In the genomic region with DNA sequence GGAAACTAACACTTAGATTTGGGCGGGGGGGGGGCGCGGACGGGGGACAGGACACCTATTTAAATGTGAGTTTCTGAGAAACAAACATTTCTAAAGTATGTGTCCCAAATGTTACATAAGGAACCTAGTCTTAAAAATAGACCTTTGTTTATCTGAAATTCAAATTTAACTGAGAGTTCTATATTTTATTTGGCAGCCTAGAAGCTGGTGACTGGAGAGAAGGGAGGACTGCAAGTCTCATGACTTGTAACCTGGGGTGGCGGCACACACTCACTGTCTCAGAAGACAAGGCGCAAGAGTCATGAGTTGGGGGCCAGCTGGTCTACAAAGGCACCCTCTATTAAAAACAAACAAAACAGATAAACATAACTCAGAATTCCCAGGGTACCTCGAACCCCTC, we compare ENCODE assay signal across 17 mouse cellular contexts. TPM values are rescaled to one million over a fixed set of nuclear protein-coding genes. Genes with fewer than 3 reads are reported as not detected.
A peak's percentile ranks its signal among the peaks of the same experiment; 100 is the strongest.
DNase-seq lines count a peak whose midpoint lies in the region; ATAC-seq and TF ChIP-seq lines count a peak whose summit lies in the region.
"Had no signal": no experiment of that assay in that cellular context is flagged by ENCODE, and none has a peak within 500 bp of the region (broad histone marks: within the 10 kb centered on the region; RNA-seq: fewer than 3 reads in every experiment).

No protein-coding gene starts in this region.

- no peak for TF ChIP-seq POLR2A in MEL (IDR thresholded peaks at IDR 0.05; ENCODE audit: control insufficient read depth in 1 of 2, insufficient read depth in 1 of 2, low read depth in 1 of 2, low read length in 2 of 2, poor library complexity in 1 of 2)

- peaks cover 8% of the 10 kb centered on the region for H3K4me1 ChIP-seq in lung, postnatal 0 days (ENCODE audit: insufficient read depth, low read depth, low read length)
- H3K4me1 ChIP-seq in MEL (ENCODE audit: control insufficient read depth in 1 of 2, insufficient read depth in 2 of 2, low read length in 2 of 2) = peaks cover 8 to 14% of the 10 kb centered on the region in 2 experiments
- H3K4me1 ChIP-seq in liver, postnatal 0 days (ENCODE audit: insufficient read depth) = peaks cover 34% of the 10 kb centered on the region

- no peak overlapping the region for H3K4me2 ChIP-seq in lung, postnatal 0 days (replicated peaks; ENCODE audit: low read depth, low read length)
- no peak overlapping the region for H3K4me2 ChIP-seq in liver, postnatal 0 days (ENCODE audit: low read depth, low read length)

- peaks cover 23% of the 10 kb centered on the region for H3K79me2 ChIP-seq in MEL (ENCODE audit: control insufficient read depth, insufficient read depth, low read length, poor library complexity)

- H3K9ac ChIP-seq in lung, postnatal 0 days (replicated peaks; ENCODE audit: low read depth) = no peak overlapping the region
- peak overlapping the region; percentile 53; the same call in 1 of the 2 replicates for H3K9ac ChIP-seq in MEL (ENCODE audit: control insufficient read depth, low read depth, low read length, poor library complexity, severe bottlenecking)
- no peak overlapping the region for H3K9ac ChIP-seq in liver, postnatal 0 days (replicated peaks)
- H3K9ac ChIP-seq: forebrain, embryonic 12.5 days had no signal

- H3K4me3 ChIP-seq in layer of hippocampus, adult 2 months = no peak overlapping the region
- H3K4me3 ChIP-seq in lung, postnatal 0 days (ENCODE audit: low read depth, low read length) = no peak overlapping the region
- H3K4me3 ChIP-seq in MEL (ENCODE audit: control insufficient read depth in 1 of 2, insufficient read depth in 1 of 2, low read depth in 2 of 2, low read length in 2 of 2) = no peak overlapping the region
- no peak overlapping the region for H3K4me3 ChIP-seq in liver, postnatal 0 days (ENCODE audit: low read depth, low read length)
- H3K4me3 ChIP-seq: forebrain, embryonic 12.5 days had no signal

- ATAC-seq in lung, postnatal 0 days = peak; percentile 10; the same call in 1 of the 2 replicates
- ATAC-seq in liver, postnatal 0 days = no peak
- ATAC-seq: hindbrain, postnatal 0 days had no signal

- H3K36me3 ChIP-seq in lung, postnatal 0 days (ENCODE audit: insufficient read depth, low read length) = no peaks in the 10 kb centered on the region
- peaks cover 0 to 19% of the 10 kb centered on the region in 2 experiments; a peak in 2 of 4 replicates for H3K36me3 ChIP-seq in MEL (ENCODE audit: control insufficient read depth in 1 of 2, insufficient read depth in 2 of 2, low read length in 2 of 2)
- no peaks in the 10 kb centered on the region for H3K36me3 ChIP-seq in liver, postnatal 0 days (replicated peaks; ENCODE audit: insufficient read depth, low read length)
- H3K36me3 ChIP-seq: embryonic facial prominence, embryonic 13.5 days; forebrain, embryonic 12.5 days; heart, embryonic 15.5 days; hindbrain, embryonic 13.5 days had no signal

- TF ChIP-seq RAD21 in MEL (IDR thresholded peaks at IDR 0.05; ENCODE audit: low read depth, low read length) = no peak

- H3K27me3 ChIP-seq in lung, postnatal 0 days (replicated peaks; ENCODE audit: insufficient read depth, low read length) = no peaks in the 10 kb centered on the region
- no peaks in the 10 kb centered on the region for H3K27me3 ChIP-seq in MEL (ENCODE audit: control insufficient read depth in 1 of 2, insufficient read depth in 2 of 2, low read length in 2 of 2)
- no peaks in the 10 kb centered on the region for H3K27me3 ChIP-seq in liver, postnatal 0 days (ENCODE audit: insufficient read depth, low read length)
- H3K27me3 ChIP-seq: embryonic facial prominence, embryonic 13.5 days; forebrain, embryonic 12.5 days; heart, embryonic 15.5 days had no signal

- DNase-seq in layer of hippocampus, adult 2 months (ENCODE audit: low spot score in 2 of 2) = no peak
- no peak for DNase-seq in layer of hippocampus, postnatal 10 days (ENCODE audit: low spot score in 2 of 2)
- peak; percentile 81 for DNase-seq in lung, postnatal 0 days (ENCODE audit: low spot score)
- no peak for DNase-seq in lung, postnatal 36 days
- DNase-seq in MEL (ENCODE audit: low read depth, low spot score) = no peak
- no peak for DNase-seq in liver, postnatal 0 days
- no peak for DNase-seq in kidney, postnatal 36 days
- DNase-seq: adrenal gland, adult 8-10 months; adrenal gland, postnatal 36 days; cerebellum, adult 11 months; heart, adult 18-20 months; heart, postnatal 14 days had no signal

- no peaks in the 10 kb centered on the region for H3K9me3 ChIP-seq in lung, postnatal 0 days (ENCODE audit: low read length)
- no peaks in the 10 kb centered on the region for H3K9me3 ChIP-seq in MEL (replicated peaks; ENCODE audit: insufficient read depth, low read length)
- H3K9me3 ChIP-seq in liver, postnatal 0 days (ENCODE audit: low read length) = no peaks in the 10 kb centered on the region
- H3K9me3 ChIP-seq: embryonic facial prominence, embryonic 13.5 days; forebrain, embryonic 12.5 days; heart, embryonic 15.5 days; hindbrain, embryonic 13.5 days had no signal

- no peak for TF ChIP-seq CTCF in layer of hippocampus, adult 2 months (conservative IDR thresholded peaks at IDR 0.05)
- no peak for TF ChIP-seq CTCF in lung, postnatal 0 days (IDR thresholded peaks at IDR 0.05)
- TF ChIP-seq CTCF in MEL (IDR thresholded peaks at IDR 0.05 in 2 of 3, conservative IDR thresholded peaks at IDR 0.05 in 1 of 3; ENCODE audit: control insufficient read depth in 1 of 3, insufficient read depth in 1 of 3, low read depth in 2 of 3, low read length in 3 of 3, poor library complexity in 1 of 3, severe bottlenecking in 1 of 3) = no peak
- no peak for TF ChIP-seq CTCF in liver, postnatal 0 days (IDR thresholded peaks at IDR 0.05; ENCODE audit: low read depth)

- H3K27ac ChIP-seq in layer of hippocampus, adult 2 months = peak overlapping the region; percentile 99; the same call in 1 of the 2 replicates
- peak overlapping the region; percentile 96 for H3K27ac ChIP-seq in lung, postnatal 0 days (ENCODE audit: low read length)
- no peak overlapping the region for H3K27ac ChIP-seq in MEL (ENCODE audit: control insufficient read depth, low read depth, low read length)
- H3K27ac ChIP-seq in liver, postnatal 0 days (ENCODE audit: low read depth) = peak overlapping the region; percentile 94; the same call in 1 of the 2 replicates
- H3K27ac ChIP-seq: embryonic facial prominence, embryonic 13.5 days had no signal

- 72% methylated on average over 7 of the region's 7 CpGs for WGBS in lung, postnatal 0 days
- 86% methylated on average over 7 of the region's 7 CpGs for WGBS in liver, postnatal 0 days (ENCODE audit: insufficient replicate concordance)

- TF ChIP-seq EP300 in lung, postnatal 0 days (IDR thresholded peaks at IDR 0.05) = peak; percentile 47
- no peak for TF ChIP-seq EP300 in MEL (IDR thresholded peaks at IDR 0.05; ENCODE audit: low read depth in 1 of 2, low read length in 2 of 2)
- TF ChIP-seq EP300 in liver, postnatal 0 days (IDR thresholded peaks at IDR 0.05; ENCODE audit: low read depth) = no peak

TF ChIP-seq in MEL, 35 proteins besides CTCF, POLR2A, EP300 and RAD21:
- no peak for TF ChIP-seq MAZ (IDR thresholded peaks at IDR 0.05; ENCODE audit: low read depth, low read length)
- TF ChIP-seq TCF12 (IDR thresholded peaks at IDR 0.05; ENCODE audit: low read depth, low read length) = no peak
- no peak for TF ChIP-seq POLR2AphosphoS5 (IDR thresholded peaks at IDR 0.05; ENCODE audit: borderline replicate concordance, low read depth, low read length)
- TF ChIP-seq TAL1 (IDR thresholded peaks at IDR 0.05; ENCODE audit: low read length) = no peak
TF ChIP-seq in MEL: peak in this region for 0.

RNA-seq across cellular contexts. Expression of gene Ttpal, which starts 1.0 kb away (rescaled TPM):
- 10 to 100 TPM; 49.0 to 50.4 TPM for total RNA-seq in layer of hippocampus, adult 2 months (2021)
- 10 to 100 TPM; 51.4 to 51.8 TPM for total RNA-seq in layer of hippocampus, postnatal 10 days (2021)
- 17.2 and 20.0 TPM in 2 replicates for polyA plus RNA-seq in lung, postnatal 0 days (2015; fragmentation: Nextera tagmentation; extraction: Ambion mirVana)
- 17.1 and 20.4 TPM in 2 replicates for total RNA-seq in MEL (2012; rRNA removed)
- polyA plus RNA-seq in MEL (2012; ENCODE audit: insufficient read depth in 1 of 2, insufficient read length in 2 of 2, low read depth in 1 of 2, low replicate concordance in 2 of 2, missing spikeins in 1 of 2) = 10 to 100 TPM in 1 of 2 experiments, not detected in 1; 18.9 TPM
- 6.7 and 9.5 TPM in 2 replicates for polyA plus RNA-seq in liver, postnatal 0 days (2015; fragmentation: Nextera tagmentation; extraction: Ambion mirVana)

RNA-seq across cellular contexts. Expression of gene Serinc3, which starts 43.9 kb away (rescaled TPM):
- 100 to 1,000 TPM; 198 to 204 TPM for total RNA-seq in layer of hippocampus, adult 2 months (2021)
- total RNA-seq in layer of hippocampus, postnatal 10 days (2021) = 100 to 1,000 TPM; 168 to 196 TPM
- polyA plus RNA-seq in lung, postnatal 0 days (2015; fragmentation: Nextera tagmentation; extraction: Ambion mirVana) = 96.7 and 106 TPM in 2 replicates
- 326 and 348 TPM in 2 replicates for total RNA-seq in MEL (2012; rRNA removed)
- polyA plus RNA-seq in MEL (2012; ENCODE audit: insufficient read depth in 1 of 2, insufficient read length in 2 of 2, low read depth in 1 of 2, low replicate concordance in 2 of 2, missing spikeins in 1 of 2) = 100 to 1,000 TPM; 637 to 650 TPM
- polyA plus RNA-seq in liver, postnatal 0 days (2015; fragmentation: Nextera tagmentation; extraction: Ambion mirVana) = 79.9 and 92.7 TPM in 2 replicates

RNA-seq across cellular contexts. Expression of gene Pkig, which starts 57.1 kb away (rescaled TPM):
- 10 to 100 TPM; 93.7 to 93.9 TPM for total RNA-seq in layer of hippocampus, adult 2 months (2021)
- 10 to 100 TPM; 75.4 to 87.8 TPM for total RNA-seq in layer of hippocampus, postnatal 10 days (2021)
- 95.2 and 106 TPM in 2 replicates for polyA plus RNA-seq in lung, postnatal 0 days (2015; fragmentation: Nextera tagmentation; extraction: Ambion mirVana)
- total RNA-seq in MEL (2012; rRNA removed) = 74.6 and 79.5 TPM in 2 replicates
- polyA plus RNA-seq in MEL (2012; ENCODE audit: insufficient read depth in 1 of 2, insufficient read length in 2 of 2, low read depth in 1 of 2, low replicate concordance in 2 of 2, missing spikeins in 1 of 2) = 100 to 1,000 TPM in 1 of 2 experiments, not detected in 1; 160 TPM
- 84.9 and 85.0 TPM in 2 replicates for polyA plus RNA-seq in liver, postnatal 0 days (2015; fragmentation: Nextera tagmentation; extraction: Ambion mirVana)
